Mouse (Mus musculus) liver, adult 2 months (tissue): ENCODE results near the gene Eif3f. TPM values are rescaled to one million over a fixed set of nuclear protein-coding genes. Genes with fewer than 3 reads are reported as not detected.

Experiments
- DNase-seq: peaks from one replicate; pipeline ENCODE4 v3.0.0-alpha.2; 2011; ENCODE audit warnings: low read depth, low spot score; ENCODE audit errors: extremely low read depth
- H3K27ac ChIP-seq: fragments of 200-500 bp; replicated peaks from 2 replicates; pipeline ENCODE4 v1.5.1; 2012; ENCODE audit warnings: low read depth, mild to moderate bottlenecking, control low read depth, inconsistent platforms, low read length; ENCODE audit not compliant: insufficient read depth
- H3K27me3 ChIP-seq: fragments of 200-500 bp; 2 replicates; pipeline ENCODE4 v1.6.1; 2012; ENCODE audit warnings: mild to moderate bottlenecking, moderate library complexity, low read length, inconsistent platforms; ENCODE audit not compliant: control insufficient read depth, insufficient read depth
- H3K36me3 ChIP-seq: fragments of 200-500 bp; 2 replicates; pipeline ENCODE4 v1.6.1; 2012; ENCODE audit warnings: low read length, inconsistent platforms; ENCODE audit not compliant: control insufficient read depth, insufficient read depth
- H3K4me1 ChIP-seq: fragments of 200-500 bp; 2 replicates; pipeline ENCODE4 v1.6.1; 2011; ENCODE audit warnings: low read length; ENCODE audit not compliant: control insufficient read depth, insufficient read depth
- H3K4me3 ChIP-seq: fragments of 200-500 bp; 2 replicates; pipeline ENCODE4 v1.5.1; 2011; ENCODE audit warnings: low read depth, mild to moderate bottlenecking, control low read depth, low read length, moderate library complexity; ENCODE audit not compliant: insufficient read depth
- H3K79me2 ChIP-seq: fragments of 200-500 bp; 2 replicates; pipeline ENCODE4 v1.6.1; 2012; ENCODE audit warnings: inconsistent platforms, mild to moderate bottlenecking, low read length, moderate library complexity; ENCODE audit not compliant: control insufficient read depth, insufficient read depth
- H3K9ac ChIP-seq: fragments of 200-500 bp; 2 replicates; pipeline ENCODE4 v1.6.1; 2012; ENCODE audit warnings: low read depth, mild to moderate bottlenecking, control low read depth, inconsistent platforms, low read length
- CTCF ChIP-seq: fragments of 200-500 bp; IDR thresholded peaks from 2 replicates; pipeline ENCODE4 v1.5.1; 2011; ENCODE audit warnings: low read depth, low read length, control low read depth
- POLR2A ChIP-seq: fragments of 200-500 bp; IDR thresholded peaks from 2 replicates; pipeline ENCODE4 v1.6.1; 2011; ENCODE audit warnings: low read length, control low read depth; ENCODE audit not compliant: insufficient read depth; ENCODE audit errors: extremely low read depth
- WGBS: fragments of 180-500 bp; shearing (Covaris S2); methylation state at CpG from one replicate; pipeline ENCODE4 v1.1.7; 2018; 5-methylcytosine and 5-hydroxymethylcytosine counted together
- polyA plus RNA-seq: library from polyadenylated mRNA; depleted of rRNA; stranded (reverse); fragments of >200 nt; gene quantifications from 2 replicates; pipeline ENCODE4 v1.2.3, GENCODE M21; 2012
- total RNA-seq: library from RNA; depleted of rRNA; stranded (reverse); fragments of >200 nt; gene quantifications from 2 replicates; pipeline ENCODE4 v1.2.3, GENCODE M21; 2014

The Eif3f gene
- total and polyA plus RNA-seq, 2 experiments: 20.6 to 47.2 TPM

GRCm38 (mm10) chr7:108928280-108929188, 5.7 kb upstream of the Eif3f start:
- no peaks in the 10 kb centered on the region for H3K27me3 ChIP-seq

GRCm38 (mm10) chr7:108929726-108930393, 4.4 kb upstream of the Eif3f start, which contains the start of gene Nlrp10:
TSS of gene Nlrp10 (minus strand) at chr7:108930178.
- H3K4me3 ChIP-seq: no peak within 1 kb of the TSS
- no peaks in the 10 kb centered on the region for H3K27me3 ChIP-seq
- H3K9ac ChIP-seq: no peak within 1 kb of the TSS
- H3K36me3 ChIP-seq: no peaks in the 10 kb centered on the region
- DNase-seq: no peak
- peaks cover 4% of the 10 kb centered on the region; the same call in 1 of the 2 replicates for H3K79me2 ChIP-seq
- TF ChIP-seq POLR2A: no peak
- TF ChIP-seq CTCF: no peak
- WGBS: 68% methylated on average over 6 of the region's 6 CpGs
- no peaks in the 10 kb centered on the region for H3K4me1 ChIP-seq
- H3K27ac ChIP-seq: no peak within 1 kb of the TSS

More at GRCm38 (mm10) chr7:108928280-108929188, 5.7 kb upstream of the Eif3f start:
- no peaks in the 10 kb centered on the region for H3K79me2 ChIP-seq
- H3K36me3 ChIP-seq: no peaks in the 10 kb centered on the region
- H3K27ac ChIP-seq: no peak overlapping the region
- no peak overlapping the region for H3K9ac ChIP-seq
- no peaks in the 10 kb centered on the region for H3K4me1 ChIP-seq
- 78% methylated on average over 11 of the region's 11 CpGs for WGBS
- no peak for DNase-seq
- H3K4me3 ChIP-seq: no peak overlapping the region
- TF ChIP-seq POLR2A (no peak), CTCF (no peak)

DNA sequence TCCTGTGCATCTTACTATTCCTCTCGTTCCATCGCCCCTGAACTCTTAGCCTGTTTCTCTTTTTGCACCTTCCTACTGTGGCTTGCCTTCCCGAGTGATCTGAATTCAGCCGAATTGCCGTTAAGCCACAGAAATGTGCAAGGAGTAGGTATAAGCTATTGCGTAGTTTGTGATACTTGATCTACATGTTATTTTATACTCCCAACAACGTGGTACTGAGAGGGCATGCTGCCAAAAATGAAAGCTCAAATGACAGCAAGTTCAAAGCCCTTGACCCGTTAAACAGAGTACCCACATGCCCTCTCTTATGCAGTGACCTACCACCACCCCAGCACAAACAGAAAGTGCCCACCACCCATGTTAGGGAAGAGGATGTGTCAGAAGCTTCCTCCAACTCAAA, 619 bp downstream of the Eif3f start:
- WGBS: 3% methylated on average over 8 of the region's 8 CpGs
- Histone ChIP-seq H3K79me2 (peaks cover 8% of the 10 kb centered on the region; the same call in 1 of the 2 replicates), H3K4me1 (peaks cover 10% of the 10 kb centered on the region), H3K4me3 (peak overlapping the region; percentile 94), H3K27me3 (no peaks in the 10 kb centered on the region), H3K27ac (peak overlapping the region; percentile 58; the same call in 1 of the 2 replicates), H3K36me3 (peaks cover 19% of the 10 kb centered on the region), H3K9ac (peak overlapping the region; percentile 96)
- DNase-seq: peak; percentile 53
- no peak for TF ChIP-seq POLR2A
- TF ChIP-seq CTCF: no peak

GRCm38 (mm10) chr7:108935411-108935810, 1.2 kb downstream of the Eif3f start:
- H3K36me3 ChIP-seq: peaks cover 25% of the 10 kb centered on the region
- no peak for DNase-seq
- WGBS: 82% methylated on average over 7 of the region's 7 CpGs
- H3K79me2 ChIP-seq: peaks cover 8% of the 10 kb centered on the region; the same call in 1 of the 2 replicates
- no peak overlapping the region for H3K27ac ChIP-seq
- H3K4me1 ChIP-seq: peaks cover 10% of the 10 kb centered on the region
- H3K4me3 ChIP-seq: peak overlapping the region; percentile 6; the same call in 1 of the 2 replicates
- no peaks in the 10 kb centered on the region for H3K27me3 ChIP-seq
- H3K9ac ChIP-seq: no peak overlapping the region; the same call in 1 of the 2 replicates
- TF ChIP-seq POLR2A (no peak), CTCF (no peak)

DNA sequence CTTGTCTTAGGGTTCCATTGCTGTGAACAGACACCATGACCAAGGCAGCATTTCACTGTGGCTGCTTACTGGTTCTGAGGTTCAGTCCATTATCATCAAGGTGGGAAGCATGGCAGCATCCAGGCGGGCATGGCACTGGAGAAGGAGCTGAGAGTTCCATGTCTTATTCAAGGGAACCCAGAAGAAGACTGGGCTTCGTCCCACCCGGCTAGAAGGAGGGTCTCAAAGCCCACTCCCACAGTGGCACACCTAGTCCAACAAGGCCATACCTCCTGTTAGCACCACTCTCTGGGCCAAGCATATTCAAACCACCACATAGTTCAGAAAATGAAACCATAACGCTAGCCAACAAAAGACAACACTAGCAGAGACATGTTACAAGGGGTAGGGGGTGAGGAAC, 2.4 kb downstream of the Eif3f start:
- no peak for DNase-seq
- H3K79me2 ChIP-seq: peaks cover 8% of the 10 kb centered on the region; the same call in 1 of the 2 replicates
- H3K4me1 ChIP-seq: peaks cover 10% of the 10 kb centered on the region
- TF ChIP-seq CTCF: no peak
- no peak for TF ChIP-seq POLR2A
- peaks cover 33% of the 10 kb centered on the region for H3K36me3 ChIP-seq
- H3K27me3 ChIP-seq: no peaks in the 10 kb centered on the region
- no peak overlapping the region for H3K9ac ChIP-seq
- 98% methylated on average over 4 of the region's 4 CpGs for WGBS
- no peak overlapping the region for H3K27ac ChIP-seq
- H3K4me3 ChIP-seq: no peak overlapping the region
